Mouse (Mus musculus) ES-E14 (cell line): Measurements from ENCODE around the gene Nav3. TPM values are rescaled to one million over a fixed set of nuclear protein-coding genes. Genes with fewer than 3 reads are reported as not detected.

Source experiments
- DNase-seq: peaks from one replicate; pipeline ENCODE4 v3.0.0-alpha.2; 2013; ENCODE audit warnings: low read depth, low spot score
- H3K27ac ChIP-seq: 2 replicates; pipeline ENCODE4 v1.5.1; 2012; ENCODE audit warnings: low read depth, mild to moderate bottlenecking, low read length, moderate library complexity, mixed read lengths; ENCODE audit not compliant: poor library complexity, insufficient read depth, severe bottlenecking
- H3K36me3 ChIP-seq: 2 replicates; pipeline ENCODE4 v1.6.1; 2012; ENCODE audit warnings: mild to moderate bottlenecking, low read length, moderate library complexity, mixed read lengths; ENCODE audit not compliant: control insufficient read depth, poor library complexity, insufficient read depth, severe bottlenecking
- H3K4me1 ChIP-seq, 2 experiments: fragments of 150-350 bp in 1 of 2; sonication (generic) in 1 of 2; 2 replicates each; pipeline ENCODE4 v1.6.1; 2012; ENCODE audit warnings: low read length in 2 of 2, mild to moderate bottlenecking in 1 of 2, mixed read lengths in 1 of 2; ENCODE audit not compliant: control insufficient read depth in 2 of 2, insufficient read depth in 2 of 2, poor library complexity in 1 of 2
- H3K4me3 ChIP-seq, 2 experiments: fragments of 150-350 bp in 1 of 2; sonication (generic) in 1 of 2; 2 replicates each; pipeline ENCODE4 v1.5.1; 2012; ENCODE audit warnings: low read length in 2 of 2, low read depth in 1 of 2, mild to moderate bottlenecking in 1 of 2, mixed read lengths in 1 of 2; ENCODE audit not compliant: insufficient read depth in 1 of 2, poor library complexity in 1 of 2, severe bottlenecking in 1 of 2
- H3K9ac ChIP-seq: 2 replicates; pipeline ENCODE4 v1.6.1; 2012; ENCODE audit warnings: low read depth, mild to moderate bottlenecking, low read length, mixed read lengths; ENCODE audit not compliant: poor library complexity, insufficient read depth, severe bottlenecking
- H3K9me3 ChIP-seq: fragments of 150-350 bp; sonication (generic); 2 replicates; pipeline ENCODE4 v1.6.1; 2012; ENCODE audit warnings: low read depth, mild to moderate bottlenecking, low read length; ENCODE audit not compliant: control insufficient read depth, insufficient read depth
- CHD2 ChIP-seq: IDR thresholded peaks from 2 replicates; pipeline ENCODE4 v1.6.1; 2014; ENCODE audit warnings: mild to moderate bottlenecking, low read depth, low read length, inconsistent platforms
- HCFC1 ChIP-seq: IDR thresholded peaks from 2 replicates; pipeline ENCODE4 v1.6.1; 2012; ENCODE audit warnings: low read length, inconsistent platforms, borderline replicate concordance; ENCODE audit not compliant: insufficient read depth
- MAFK ChIP-seq: IDR thresholded peaks from 2 replicates; pipeline ENCODE4 v1.6.1; 2014; ENCODE audit warnings: mild to moderate bottlenecking, low read depth, low read length, inconsistent platforms; ENCODE audit not compliant: insufficient read depth
- ZC3H11A ChIP-seq: IDR thresholded peaks from 2 replicates; pipeline ENCODE4 v1.6.1; 2012; ENCODE audit warnings: low read depth, mild to moderate bottlenecking, inconsistent platforms, low read length, borderline replicate concordance
- ZNF384 ChIP-seq: IDR thresholded peaks from 2 replicates; pipeline ENCODE4 v1.6.1; 2012; ENCODE audit warnings: low read depth, low read length, inconsistent platforms
- in situ Hi-C, 2 experiments: fragments of 600-800 bp; cut with MboI; formaldehyde crosslinking; loops; one replicate each; pipeline ENCODE4 v1.15.1; 2025; ENCODE audit warnings: low sequenced_read_pairs in 2 of 2, inconsistent platforms in 1 of 2; ENCODE audit not compliant: unreplicated experiment in 2 of 2
- total RNA-seq: library from RNA; depleted of rRNA; stranded (reverse); fragments of 300-350 nt; gene quantifications from 2 replicates; pipeline ENCODE4 v1.2.3, GENCODE M21; 2012

Nav3 gene
- total RNA-seq, 1 experiment = 1.4 TPM

DNA sequence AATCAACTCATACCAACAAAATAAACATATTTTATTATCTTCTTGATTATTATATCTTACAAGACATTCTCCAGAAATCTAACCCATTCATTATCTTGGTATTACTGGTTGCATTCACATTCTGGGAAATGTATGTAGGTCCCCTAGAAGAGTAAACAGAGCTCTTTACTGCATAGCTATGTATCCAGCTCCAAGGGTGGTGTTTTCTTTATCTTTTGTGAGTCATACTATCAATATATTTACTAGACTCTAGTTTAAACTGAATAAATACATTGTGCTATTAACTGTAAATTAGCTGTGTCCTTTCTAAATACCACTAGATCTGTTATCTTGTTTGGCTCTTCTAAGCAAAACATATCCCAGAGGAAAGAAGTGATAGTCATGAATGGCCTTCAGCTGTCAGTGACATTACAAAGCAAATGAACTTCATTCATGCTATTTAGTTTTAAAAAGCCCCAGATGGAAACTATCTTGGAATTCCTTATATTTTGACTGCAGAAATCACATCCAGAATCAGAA is 580.6 kb downstream of the Nav3 start:
- no peaks in the 10 kb centered on the region for H3K9me3 ChIP-seq
- no peak overlapping the region for H3K27ac ChIP-seq
- DNase-seq = no peak
- no peak overlapping the region for H3K4me3 ChIP-seq
- H3K36me3 ChIP-seq = no peaks in the 10 kb centered on the region
- in situ Hi-C loops = loop anchor here in 1 of 2 experiments (10.0 kb wide), 1 partner anchor 111 kb away; no protein-coding TSS in a partner anchor
- H3K4me1 ChIP-seq = no peaks in the 10 kb centered on the region
- TF ChIP-seq MAFK (no peak), CHD2 (no peak)
- no peak overlapping the region for H3K9ac ChIP-seq

DNA sequence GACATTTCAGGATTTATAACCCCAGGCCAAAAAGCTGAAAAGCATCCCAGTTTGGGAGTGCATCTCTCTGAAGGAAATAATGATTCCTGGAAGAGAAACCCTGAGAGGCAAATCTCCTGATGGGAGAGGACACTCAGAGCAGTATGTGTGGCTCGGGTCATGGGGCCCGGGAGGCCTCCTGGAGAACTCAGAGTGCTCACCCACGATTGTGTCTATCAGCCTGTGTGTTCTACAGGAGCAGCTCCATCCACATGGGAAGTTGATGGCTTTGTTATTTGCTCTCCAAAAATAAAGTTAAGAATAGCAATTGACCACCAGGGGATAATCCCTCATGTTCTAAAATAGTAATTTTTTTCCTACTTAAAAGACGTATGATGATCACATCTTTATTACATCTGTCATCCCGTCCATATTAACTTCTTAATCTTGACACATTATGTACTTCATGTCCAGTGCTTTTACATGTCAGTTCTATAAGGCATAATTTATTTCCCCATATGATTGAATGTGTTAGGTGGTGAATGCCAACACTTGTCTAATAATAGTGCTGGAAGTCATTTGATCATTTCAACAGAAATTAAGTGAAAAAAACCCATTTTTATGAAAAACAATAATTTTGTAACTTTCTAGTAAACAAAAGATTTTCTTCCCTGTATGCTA is 581.2 kb downstream of the Nav3 start:
- Histone ChIP-seq H3K4me3 (no peak overlapping the region), H3K4me1 (no peaks in the 10 kb centered on the region), H3K36me3 (no peaks in the 10 kb centered on the region), H3K27ac (no peak overlapping the region), H3K9ac (no peak overlapping the region), H3K9me3 (no peaks in the 10 kb centered on the region)
- TF ChIP-seq CHD2 (no peak), ZC3H11A (no peak), HCFC1 (no peak), MAFK (no peak), ZNF384 (no peak)
- in situ Hi-C loops = loop anchor here in 1 of 2 experiments (10.0 to 25.0 kb wide), 2 partner anchors 110 to 1137 kb away; no protein-coding TSS in a partner anchor
- no peak for DNase-seq

DNA sequence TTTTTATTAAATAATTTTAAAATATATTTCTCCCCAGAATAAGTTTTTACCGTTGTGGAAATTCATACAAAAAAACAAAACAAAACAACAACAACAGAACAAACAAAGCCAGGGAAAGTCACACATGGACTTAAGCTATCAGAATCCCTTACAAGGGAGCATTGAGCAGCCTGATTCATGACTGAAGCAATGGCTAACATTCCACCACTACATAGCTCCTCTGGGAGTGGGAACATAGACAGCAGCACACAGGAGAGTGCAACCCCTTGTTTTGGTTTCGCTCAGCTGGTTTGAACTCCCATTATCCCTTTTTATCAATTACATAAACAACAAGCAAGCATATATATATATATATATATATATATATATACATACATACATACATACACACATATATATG is 589.9 kb downstream of the Nav3 start:
- in situ Hi-C loops = loop anchor here in 1 of 2 experiments (25.0 kb wide), 1 partner anchor 1129 kb away; no protein-coding TSS in a partner anchor
- no peak overlapping the region for H3K4me3 ChIP-seq
- H3K9ac ChIP-seq = no peak overlapping the region
- no peak overlapping the region for H3K27ac ChIP-seq
- no peaks in the 10 kb centered on the region for H3K4me1 ChIP-seq
- H3K36me3 ChIP-seq = no peaks in the 10 kb centered on the region
- no peaks in the 10 kb centered on the region for H3K9me3 ChIP-seq
- DNase-seq = no peak
- TF ChIP-seq CHD2 = no peak
- no peak for TF ChIP-seq MAFK
- no peak for TF ChIP-seq ZC3H11A
- TF ChIP-seq HCFC1 = no peak
- no peak for TF ChIP-seq ZNF384

DNA sequence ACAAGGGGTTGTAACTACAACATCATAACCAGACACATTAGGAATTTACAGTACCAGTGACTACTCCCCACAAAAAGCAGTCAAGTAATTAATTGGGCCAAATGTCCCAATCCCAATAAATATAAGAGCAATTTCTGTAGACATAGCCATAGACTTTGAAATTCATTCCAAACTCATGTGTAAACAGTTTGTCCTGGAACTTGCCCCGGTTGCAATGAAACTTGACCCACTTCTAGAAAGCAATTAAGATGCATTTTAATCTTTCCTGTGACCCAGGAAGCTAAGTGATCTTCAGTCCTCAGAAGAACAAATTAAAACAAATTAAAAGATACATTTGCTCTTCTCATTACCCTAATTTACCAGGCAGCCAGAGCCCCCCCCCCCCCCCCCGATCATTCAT is 590.6 kb downstream of the Nav3 start:
- DNase-seq = no peak
- H3K4me3 ChIP-seq = no peak overlapping the region
- no peak overlapping the region for H3K9ac ChIP-seq
- H3K9me3 ChIP-seq = no peaks in the 10 kb centered on the region
- in situ Hi-C loops = loop anchor here in 1 of 2 experiments (25.0 kb wide), 1 partner anchor 1128 kb away; no protein-coding TSS in a partner anchor
- no peaks in the 10 kb centered on the region for H3K4me1 ChIP-seq
- no peaks in the 10 kb centered on the region for H3K36me3 ChIP-seq
- no peak for TF ChIP-seq ZNF384
- TF ChIP-seq ZC3H11A = no peak
- TF ChIP-seq CHD2 = no peak
- no peak for TF ChIP-seq MAFK
- TF ChIP-seq HCFC1 = no peak
- no peak overlapping the region for H3K27ac ChIP-seq
